Mouse (Mus musculus): ENCODE measurements around the gene Tmem255b. TPM values are rescaled to one million over a fixed set of nuclear protein-coding genes. Genes with fewer than 3 reads are reported as not detected.

Tmem255b gene
- total RNA-seq (2017), result not detected in 2 replicates

- ATAC-seq (replicated peaks in 1 of 2; ENCODE audit: insufficient read depth in 1 of 2, low FRiP score in 2 of 2, low TSS enrichment in 1 of 2, low read depth in 1 of 2, poor library complexity in 2 of 2, severe bottlenecking in 2 of 2), result no peak
Observed at GRCm38 (mm10) chr8:13434889-13435288, at the start of gene Tmem255b. Tmem255b (plus strand) TSS chr8:13435189.

- no peak for ATAC-seq (replicated peaks in 1 of 2; ENCODE audit: insufficient read depth in 1 of 2, low FRiP score in 2 of 2, low TSS enrichment in 1 of 2, low read depth in 1 of 2, poor library complexity in 2 of 2, severe bottlenecking in 2 of 2)
Observed at GRCm38 (mm10) chr8:13386366-13386765, 48.6 kb upstream of the Tmem255b start.

GRCm38 (mm10) chr8:13387728-13388127 lies 47.3 kb upstream of the Tmem255b start:
- peak; percentile 75 to 78 for ATAC-seq (replicated peaks in 1 of 2; ENCODE audit: insufficient read depth in 1 of 2, low FRiP score in 2 of 2, low TSS enrichment in 1 of 2, low read depth in 1 of 2, poor library complexity in 2 of 2, severe bottlenecking in 2 of 2)

- no peak for ATAC-seq (replicated peaks in 1 of 2; ENCODE audit: insufficient read depth in 1 of 2, low FRiP score in 2 of 2, low TSS enrichment in 1 of 2, low read depth in 1 of 2, poor library complexity in 2 of 2, severe bottlenecking in 2 of 2)
Observed at GRCm38 (mm10) chr8:13388744-13389143, 46.2 kb upstream of the Tmem255b start.

- ATAC-seq (replicated peaks in 1 of 2; ENCODE audit: insufficient read depth in 1 of 2, low FRiP score in 2 of 2, low TSS enrichment in 1 of 2, low read depth in 1 of 2, poor library complexity in 2 of 2, severe bottlenecking in 2 of 2), result no peak
Observed at GRCm38 (mm10) chr8:13393869-13394268, 41.1 kb upstream of the Tmem255b start.

- no peak for ATAC-seq (replicated peaks in 1 of 2; ENCODE audit: insufficient read depth in 1 of 2, low FRiP score in 2 of 2, low TSS enrichment in 1 of 2, low read depth in 1 of 2, poor library complexity in 2 of 2, severe bottlenecking in 2 of 2)
Observed at GRCm38 (mm10) chr8:13396725-13397124, 38.3 kb upstream of the Tmem255b start, which contains the start of gene Atp4b. Atp4b (minus strand) TSS chr8:13396825.

GRCm38 (mm10) chr8:13403517-13403916 lies 31.5 kb upstream of the Tmem255b start:
- ATAC-seq (replicated peaks in 1 of 2; ENCODE audit: insufficient read depth in 1 of 2, low FRiP score in 2 of 2, low TSS enrichment in 1 of 2, low read depth in 1 of 2, poor library complexity in 2 of 2, severe bottlenecking in 2 of 2), result no peak

- no peak for ATAC-seq (replicated peaks in 1 of 2; ENCODE audit: insufficient read depth in 1 of 2, low FRiP score in 2 of 2, low TSS enrichment in 1 of 2, low read depth in 1 of 2, poor library complexity in 2 of 2, severe bottlenecking in 2 of 2)
Observed at GRCm38 (mm10) chr8:13404666-13405131, 30.3 kb upstream of the Tmem255b start, which contains the start of gene Grk1. Grk1 (plus strand) TSS chr8:13405081.

GRCm38 (mm10) chr8:13406011-13406410 lies 29.0 kb upstream of the Tmem255b start:
- ATAC-seq (replicated peaks in 1 of 2; ENCODE audit: insufficient read depth in 1 of 2, low FRiP score in 2 of 2, low TSS enrichment in 1 of 2, low read depth in 1 of 2, poor library complexity in 2 of 2, severe bottlenecking in 2 of 2), result no peak

GRCm38 (mm10) chr8:13411597-13411996 lies 23.4 kb upstream of the Tmem255b start:
- ATAC-seq (replicated peaks in 1 of 2; ENCODE audit: insufficient read depth in 1 of 2, low FRiP score in 2 of 2, low TSS enrichment in 1 of 2, low read depth in 1 of 2, poor library complexity in 2 of 2, severe bottlenecking in 2 of 2), result peak; percentile 25 to 58; a peak in 1 of 4 replicates

GRCm38 (mm10) chr8:13412891-13413558 lies 22.0 kb upstream of the Tmem255b start:
- ATAC-seq (replicated peaks in 1 of 2; ENCODE audit: insufficient read depth in 1 of 2, low FRiP score in 2 of 2, low TSS enrichment in 1 of 2, low read depth in 1 of 2, poor library complexity in 2 of 2, severe bottlenecking in 2 of 2), result peak; percentile 70 to 77

GRCm38 (mm10) chr8:13413823-13414390 lies 21.1 kb upstream of the Tmem255b start:
- ATAC-seq (replicated peaks in 1 of 2; ENCODE audit: insufficient read depth in 1 of 2, low FRiP score in 2 of 2, low TSS enrichment in 1 of 2, low read depth in 1 of 2, poor library complexity in 2 of 2, severe bottlenecking in 2 of 2), result no peak

GRCm38 (mm10) chr8:13415879-13416278 lies 19.1 kb upstream of the Tmem255b start:
- ATAC-seq (replicated peaks in 1 of 2; ENCODE audit: insufficient read depth in 1 of 2, low FRiP score in 2 of 2, low TSS enrichment in 1 of 2, low read depth in 1 of 2, poor library complexity in 2 of 2, severe bottlenecking in 2 of 2), result no peak

- ATAC-seq (replicated peaks in 1 of 2; ENCODE audit: insufficient read depth in 1 of 2, low FRiP score in 2 of 2, low TSS enrichment in 1 of 2, low read depth in 1 of 2, poor library complexity in 2 of 2, severe bottlenecking in 2 of 2), result no peak
Observed at GRCm38 (mm10) chr8:13419111-13419639, 15.8 kb upstream of the Tmem255b start.

- no peak for ATAC-seq (replicated peaks in 1 of 2; ENCODE audit: insufficient read depth in 1 of 2, low FRiP score in 2 of 2, low TSS enrichment in 1 of 2, low read depth in 1 of 2, poor library complexity in 2 of 2, severe bottlenecking in 2 of 2)
Observed at GRCm38 (mm10) chr8:13420970-13421369, 14.0 kb upstream of the Tmem255b start.

- peak in 1 of 2 experiments; percentile 19; a peak in 2 of 4 replicates for ATAC-seq (replicated peaks in 1 of 2; ENCODE audit: insufficient read depth in 1 of 2, low FRiP score in 2 of 2, low TSS enrichment in 1 of 2, low read depth in 1 of 2, poor library complexity in 2 of 2, severe bottlenecking in 2 of 2)
Observed at GRCm38 (mm10) chr8:13427351-13427750, 7.6 kb upstream of the Tmem255b start.

GRCm38 (mm10) chr8:13428156-13428555 lies 6.8 kb upstream of the Tmem255b start:
- ATAC-seq (replicated peaks in 1 of 2; ENCODE audit: insufficient read depth in 1 of 2, low FRiP score in 2 of 2, low TSS enrichment in 1 of 2, low read depth in 1 of 2, poor library complexity in 2 of 2, severe bottlenecking in 2 of 2), result no peak; a peak in 1 of 4 replicates

- ATAC-seq (replicated peaks in 1 of 2; ENCODE audit: insufficient read depth in 1 of 2, low FRiP score in 2 of 2, low TSS enrichment in 1 of 2, low read depth in 1 of 2, poor library complexity in 2 of 2, severe bottlenecking in 2 of 2), result no peak
Observed at GRCm38 (mm10) chr8:13430412-13430811, 4.6 kb upstream of the Tmem255b start.
